In the genomic region with DNA sequence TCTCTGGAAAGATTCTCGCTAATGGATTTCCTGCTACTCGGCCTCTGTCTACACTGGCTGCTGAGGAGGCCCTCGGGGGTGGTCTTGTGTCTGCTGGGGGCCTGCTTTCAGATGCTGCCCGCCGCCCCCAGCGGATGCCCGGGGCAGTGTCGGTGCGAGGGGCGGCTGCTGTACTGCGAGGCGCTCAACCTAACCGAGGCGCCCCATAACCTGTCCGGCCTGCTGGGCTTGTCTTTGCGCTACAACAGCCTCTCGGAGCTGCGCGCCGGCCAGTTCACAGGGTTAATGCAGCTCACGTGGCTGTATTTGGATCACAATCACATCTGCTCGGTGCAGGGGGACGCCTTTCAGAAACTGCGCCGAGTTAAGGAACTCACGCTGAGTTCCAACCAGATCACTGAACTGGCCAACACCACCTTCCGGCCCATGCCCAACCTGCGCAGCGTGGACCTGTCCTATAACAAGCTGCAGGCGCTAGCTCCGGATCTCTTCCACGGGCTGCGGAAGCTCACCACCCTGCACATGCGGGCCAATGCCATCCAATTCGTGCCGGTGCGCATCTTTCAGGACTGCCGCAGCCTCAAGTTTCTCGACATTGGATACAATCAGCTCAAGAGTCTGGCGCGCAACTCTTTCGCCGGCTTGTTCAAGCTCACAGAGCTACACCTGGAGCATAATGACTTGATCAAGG, we compare ENCODE assay signal across 8 mouse cellular contexts. TPM values are rescaled to one million over a fixed set of nuclear protein-coding genes. Genes with fewer than 3 reads are reported as not detected.
DNase-seq lines count a peak whose midpoint lies in the region; ATAC-seq and TF ChIP-seq lines count a peak whose summit lies in the region.

No protein-coding gene starts in this region.

- H3K4me1 ChIP-seq in heart, embryonic 16.5 days (ENCODE audit: control insufficient read depth, insufficient read depth, low read length), result peaks cover 5% of the 10 kb centered on the region; the same call in 1 of the 2 replicates
- H3K4me1 ChIP-seq in neural tube, embryonic 11.5 days (ENCODE audit: control insufficient read depth, insufficient read depth, low read length), result peaks cover 9% of the 10 kb centered on the region
- no peaks in the 10 kb centered on the region for H3K4me1 ChIP-seq in heart, adult 2 months (ENCODE audit: control insufficient read depth, insufficient read depth, low read length)

- no peak overlapping the region for H3K9ac ChIP-seq in heart, embryonic 16.5 days (ENCODE audit: low read length)
- peak overlapping the region; percentile 53 for H3K9ac ChIP-seq in neural tube, embryonic 11.5 days (ENCODE audit: low read length)
- H3K9ac ChIP-seq in heart, adult 2 months (ENCODE audit: low read depth, low read length), result no peak overlapping the region

- DNase-seq in heart, adult 18-20 months, result no peak
- DNase-seq in cerebellum, adult 9-11 months, result peak; percentile 19
- DNase-seq in forelimb bud, embryonic 11.5 days (ENCODE audit: low read depth, low spot score), result peak; percentile 35
- peak; percentile 53 to 61 for DNase-seq in layer of hippocampus, postnatal 36 days
- DNase-seq in neural tube, embryonic 11.5 days (ENCODE audit: low spot score), result peak; percentile 68
- DNase-seq in spleen, postnatal 4 days (ENCODE audit: low spot score in 2 of 2), result no peak
- no peak for DNase-seq in heart, adult 2 months

- TF ChIP-seq EP300 in heart, adult 2 months (IDR thresholded peaks at IDR 0.05; ENCODE audit: insufficient read depth, low read depth, low read length), result no peak

- no peaks in the 10 kb centered on the region for H3K36me3 ChIP-seq in heart, embryonic 16.5 days (ENCODE audit: control insufficient read depth, insufficient read depth)
- H3K36me3 ChIP-seq in neural tube, embryonic 11.5 days (ENCODE audit: control insufficient read depth, insufficient read depth, low read length), result no peaks in the 10 kb centered on the region
- H3K36me3 ChIP-seq in heart, adult 2 months (ENCODE audit: control insufficient read depth, insufficient read depth, low read length), result no peaks in the 10 kb centered on the region

- no peak overlapping the region for H3K27ac ChIP-seq in heart, embryonic 16.5 days (ENCODE audit: low read length)
- H3K27ac ChIP-seq in neural tube, embryonic 11.5 days (ENCODE audit: low read depth, low read length), result no peak overlapping the region
- no peak overlapping the region for H3K27ac ChIP-seq in heart, adult 2 months

- ATAC-seq in heart, embryonic 16.5 days (replicated peaks; ENCODE audit: extremely low read depth, insufficient read depth, low FRiP score), result no peak
- ATAC-seq in neural tube, embryonic 11.5 days (ENCODE audit: insufficient read depth, low FRiP score, low TSS enrichment), result peak; percentile 67

- WGBS in heart, embryonic 16.5 days, result under 1% methylated on average over 43 of the region's 43 CpGs
- under 1% methylated on average over 43 of the region's 43 CpGs for WGBS in neural tube, embryonic 11.5 days
- WGBS in heart, adult 2 months, result under 1% methylated on average over 43 of the region's 43 CpGs

- H3K27me3 ChIP-seq in heart, embryonic 16.5 days (ENCODE audit: control insufficient read depth, insufficient read depth, low read length), result peaks cover 53% of the 10 kb centered on the region
- H3K27me3 ChIP-seq in neural tube, embryonic 11.5 days (ENCODE audit: control insufficient read depth, insufficient read depth, low read length), result peaks cover 17% of the 10 kb centered on the region
- peaks cover 6% of the 10 kb centered on the region; the same call in 1 of the 2 replicates for H3K27me3 ChIP-seq in heart, adult 2 months (ENCODE audit: control insufficient read depth, insufficient read depth, low read length)

- H3K4me2 ChIP-seq in heart, embryonic 16.5 days (ENCODE audit: low read depth, low read length), result peak overlapping the region; percentile 89
- peak overlapping the region; percentile 86 for H3K4me2 ChIP-seq in neural tube, embryonic 11.5 days (ENCODE audit: low read depth)

- intact Hi-C loops in heart, adult 2 months (cut with DNase I), result no loop called here

- TF ChIP-seq CTCF in heart, adult 2 months (IDR thresholded peaks at IDR 0.05), result no peak

- H3K79me2 ChIP-seq in heart, adult 2 months (replicated peaks; ENCODE audit: control insufficient read depth, insufficient read depth, low read length), result no peaks in the 10 kb centered on the region

- peak overlapping the region; percentile 51 for H3K4me3 ChIP-seq in heart, embryonic 16.5 days (ENCODE audit: low read length)
- H3K4me3 ChIP-seq in neural tube, embryonic 11.5 days (ENCODE audit: low read depth, low read length), result peak overlapping the region; percentile 41
- no peak overlapping the region for H3K4me3 ChIP-seq in heart, adult 2 months

- no peak for TF ChIP-seq POLR2A in heart, adult 2 months (IDR thresholded peaks at IDR 0.05; ENCODE audit: insufficient read depth, low read depth, low read length)

- H3K9me3 ChIP-seq in heart, embryonic 16.5 days (replicated peaks; ENCODE audit: control insufficient read depth, low read length), result no peaks in the 10 kb centered on the region
- H3K9me3 ChIP-seq in neural tube, embryonic 11.5 days (ENCODE audit: control insufficient read depth, low read length), result no peaks in the 10 kb centered on the region

RNA-seq across cellular contexts. Expression of a gene that starts 1.2 kb away (rescaled TPM):
- polyA plus RNA-seq in heart, embryonic 16.5 days (2015; fragmentation: Nextera tagmentation; extraction: Ambion mirVana), result 0.81 and 0.94 TPM in 2 replicates
- total RNA-seq in heart, adult 18-20 months (2021), result not detected
- 100 to 1,000 TPM; 114 TPM for total RNA-seq in layer of hippocampus, postnatal 36 days (2021)
- polyA plus RNA-seq in neural tube, embryonic 11.5 days (2014; fragmentation: Nextera tagmentation; extraction: Ambion mirVana), result 11.2 and 12.7 TPM in 2 replicates
- not detected for total RNA-seq in heart, adult 2 months (2021)
- polyA plus RNA-seq in heart, adult 2 months (2012; rRNA removed), result 0.12 and 0.16 TPM in 2 replicates

Comparison
In these comparisons a context has a peak if more than half of its experiments do, and no peak if none do; other contexts are left out.
1. DNase-seq: peak in cerebellum, adult 9-11 months (single experiment), forelimb bud, embryonic 11.5 days (single experiment), layer of hippocampus, postnatal 36 days (2 of 2) and neural tube, embryonic 11.5 days (single experiment); none in heart, adult 18-20 months (0 of 2), spleen, postnatal 4 days (0 of 2) and heart, adult 2 months (0 of 2).
2. RNA of a gene that starts 1.2 kb away (total RNA-seq): 114 TPM in layer of hippocampus, postnatal 36 days; not detected in heart, adult 18-20 months and not detected in heart, adult 2 months; every median in the first group is over 100 times any median in the second.